Mouse (Mus musculus) kidney, postnatal 0 days (tissue): ENCODE data around the gene Fam124b. TPM values are rescaled to one million over a fixed set of nuclear protein-coding genes. Genes with fewer than 3 reads are reported as not detected.

ENCODE experiments used
- ATAC-seq: fragments of 200-750 bp; cut with Nextera tagmentation; replicated peaks from 2 replicates; pipeline ENCODE4 v1.8.0; 2017; ENCODE audit warnings: low read depth, moderate number of reproducible peaks, moderate TSS enrichment, moderate library complexity; ENCODE audit not compliant: low FRiP score
- DNase-seq: peaks from one replicate; pipeline ENCODE4 v3.0.0-alpha.2; 2016; ENCODE audit warnings: low spot score
- H3K27ac ChIP-seq: fragments of 300-500 bp; sonication (generic); 2 replicates; pipeline ENCODE4 v1.5.1; 2014; ENCODE audit warnings: mild to moderate bottlenecking
- H3K27me3 ChIP-seq: fragments of 300-500 bp; sonication (generic); 2 replicates; pipeline ENCODE4 v1.6.1; 2014; ENCODE audit warnings: low read length, mixed read lengths; ENCODE audit not compliant: insufficient read depth
- H3K36me3 ChIP-seq: fragments of 300-500 bp; sonication (generic); 2 replicates; pipeline ENCODE4 v1.6.1; 2014; ENCODE audit warnings: low read length, mixed read lengths; ENCODE audit not compliant: insufficient read depth
- H3K4me1 ChIP-seq: fragments of 300-500 bp; sonication (generic); replicated peaks from 2 replicates; pipeline ENCODE4 v1.6.1; 2014; ENCODE audit warnings: antibody characterized with exemption, low read length, mixed read lengths; ENCODE audit not compliant: insufficient read depth
- H3K4me2 ChIP-seq: fragments of 300-500 bp; sonication (generic); 2 replicates; pipeline ENCODE4 v1.6.1; 2014; ENCODE audit warnings: mild to moderate bottlenecking, low read length, moderate library complexity, mixed read lengths
- H3K4me3 ChIP-seq: fragments of 300-500 bp; sonication (generic); replicated peaks from 2 replicates; pipeline ENCODE4 v1.5.1; 2014; ENCODE audit warnings: low read depth, low read length
- H3K9ac ChIP-seq: fragments of 300-500 bp; sonication (generic); 2 replicates; pipeline ENCODE4 v1.6.1; 2014; ENCODE audit warnings: low read depth, low read length
- H3K9me3 ChIP-seq: fragments of 300-500 bp; sonication (generic); replicated peaks from 2 replicates; pipeline ENCODE4 v1.6.1; 2016; ENCODE audit warnings: low read length, inconsistent platforms, mixed read lengths
- CTCF ChIP-seq: IDR thresholded peaks from 2 replicates; pipeline ENCODE4 v1.5.1; 2016; ENCODE audit warnings: antibody characterized with exemption, low read depth, mild to moderate bottlenecking, moderate library complexity
- WGBS: fragments of 180-500 bp; shearing (Covaris S2); extraction: QIAGEN DNeasy Blood & Tissue Kit; methylation state at CpG from one replicate; pipeline ENCODE4 v1.1.7; 2014; 5-methylcytosine and 5-hydroxymethylcytosine counted together
- polyA plus RNA-seq: library from polyadenylated mRNA; unstranded; fragments of >200 nt; fragmentation: Nextera tagmentation; extraction: Ambion mirVana; gene quantifications from 2 replicates; pipeline ENCODE4 v1.2.1, GENCODE M21; 2015

The Fam124b gene
- polyA plus RNA-seq, 1 experiment from 2014 or later, result 0.54 TPM

GRCm38 (mm10) chr1:80224839-80225412, 6.7 kb upstream of the Fam124b start:
- Histone ChIP-seq H3K4me2 (no peak overlapping the region), H3K9ac (no peak overlapping the region), H3K9me3 (no peaks in the 10 kb centered on the region), H3K4me1 (no peaks in the 10 kb centered on the region), H3K4me3 (no peak overlapping the region), H3K27me3 (no peaks in the 10 kb centered on the region), H3K36me3 (no peaks in the 10 kb centered on the region), H3K27ac (no peak overlapping the region)
- ATAC-seq, result peak; percentile 54; the same call in 1 of the 2 replicates
- peak; percentile 27 for DNase-seq
- WGBS, result 14% methylated on average over 3 of the region's 3 CpGs
- no peak for TF ChIP-seq CTCF

- H3K9me3 ChIP-seq, result no peaks in the 10 kb centered on the region
- H3K9ac ChIP-seq, result no peak overlapping the region
- 39% methylated on average over 4 of the region's 4 CpGs for WGBS
- DNase-seq (peak; percentile 26), ATAC-seq (no peak)
- no peak overlapping the region for H3K27ac ChIP-seq
- no peaks in the 10 kb centered on the region for H3K27me3 ChIP-seq
- no peak overlapping the region for H3K4me3 ChIP-seq
- no peaks in the 10 kb centered on the region for H3K4me1 ChIP-seq
- H3K4me2 ChIP-seq, result no peak overlapping the region
- H3K36me3 ChIP-seq, result no peaks in the 10 kb centered on the region
- no peak for TF ChIP-seq CTCF
Measured at GRCm38 (mm10) chr1:80221151-80221550, 2.9 kb upstream of the Fam124b start.

DNA sequence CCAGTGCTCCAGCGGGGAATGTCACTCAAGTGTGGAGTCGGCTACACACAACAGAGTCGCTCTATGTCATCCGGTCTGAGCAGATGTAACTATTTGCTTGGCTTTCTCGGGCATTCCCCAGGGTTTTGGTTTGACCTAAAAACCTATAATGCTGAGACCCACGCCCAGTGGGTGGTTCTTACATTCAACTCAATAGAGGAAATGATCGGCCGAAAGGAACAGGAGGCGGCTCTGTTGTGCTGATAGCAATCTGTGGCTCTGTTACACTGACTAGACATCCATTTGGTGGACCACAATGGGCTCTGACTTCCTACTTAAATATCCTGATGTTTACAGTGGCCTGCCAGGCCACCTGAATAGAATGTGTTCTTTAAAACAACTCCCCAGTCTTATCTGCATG, 4.4 kb downstream of the Fam124b start:
- Histone ChIP-seq H3K9me3 (no peaks in the 10 kb centered on the region), H3K4me2 (no peak overlapping the region), H3K27ac (no peak overlapping the region), H3K27me3 (no peaks in the 10 kb centered on the region), H3K4me1 (no peaks in the 10 kb centered on the region), H3K36me3 (no peaks in the 10 kb centered on the region), H3K4me3 (no peak overlapping the region), H3K9ac (no peak overlapping the region)
- ATAC-seq, result no peak
- 68% methylated on average over 9 of the region's 9 CpGs for WGBS
- no peak for TF ChIP-seq CTCF
- DNase-seq, result peak; percentile 40

- peak overlapping the region; percentile 12; the same call in 1 of the 2 replicates for H3K4me2 ChIP-seq
- H3K4me1 ChIP-seq, result no peaks in the 10 kb centered on the region
- no peak overlapping the region for H3K9ac ChIP-seq
- DNase-seq (no peak), ATAC-seq (no peak)
- H3K27me3 ChIP-seq, result no peaks in the 10 kb centered on the region
- no peak overlapping the region for H3K4me3 ChIP-seq
- no peaks in the 10 kb centered on the region for H3K9me3 ChIP-seq
- no peak for TF ChIP-seq CTCF
- WGBS, result 87% methylated on average over 10 of the region's 10 CpGs
- H3K36me3 ChIP-seq, result no peaks in the 10 kb centered on the region
- H3K27ac ChIP-seq, result no peak overlapping the region
Measured at GRCm38 (mm10) chr1:80213146-80213545, 5.1 kb downstream of the Fam124b start.

GRCm38 (mm10) chr1:80202314-80202713, 16.0 kb downstream of the Fam124b start:
- no peaks in the 10 kb centered on the region for H3K27me3 ChIP-seq
- no peak overlapping the region for H3K4me2 ChIP-seq
- H3K36me3 ChIP-seq, result no peaks in the 10 kb centered on the region
- WGBS, result 87% methylated on average over 3 of the region's 3 CpGs
- H3K9me3 ChIP-seq, result no peaks in the 10 kb centered on the region
- H3K4me1 ChIP-seq, result no peaks in the 10 kb centered on the region
- H3K9ac ChIP-seq, result no peak overlapping the region
- DNase-seq (no peak), ATAC-seq (no peak)
- no peak for TF ChIP-seq CTCF
- H3K4me3 ChIP-seq, result no peak overlapping the region
- H3K27ac ChIP-seq, result no peak overlapping the region

GRCm38 (mm10) chr1:80192837-80193236, 25.4 kb downstream of the Fam124b start:
- Histone ChIP-seq H3K4me1 (no peaks in the 10 kb centered on the region), H3K27me3 (no peaks in the 10 kb centered on the region), H3K9me3 (no peaks in the 10 kb centered on the region), H3K27ac (no peak overlapping the region), H3K4me2 (no peak overlapping the region), H3K36me3 (no peaks in the 10 kb centered on the region), H3K9ac (no peak overlapping the region), H3K4me3 (no peak overlapping the region)
- no peak for ATAC-seq
- no peak for TF ChIP-seq CTCF
- DNase-seq, result no peak
- 92% methylated on average over 8 of the region's 8 CpGs for WGBS

DNA sequence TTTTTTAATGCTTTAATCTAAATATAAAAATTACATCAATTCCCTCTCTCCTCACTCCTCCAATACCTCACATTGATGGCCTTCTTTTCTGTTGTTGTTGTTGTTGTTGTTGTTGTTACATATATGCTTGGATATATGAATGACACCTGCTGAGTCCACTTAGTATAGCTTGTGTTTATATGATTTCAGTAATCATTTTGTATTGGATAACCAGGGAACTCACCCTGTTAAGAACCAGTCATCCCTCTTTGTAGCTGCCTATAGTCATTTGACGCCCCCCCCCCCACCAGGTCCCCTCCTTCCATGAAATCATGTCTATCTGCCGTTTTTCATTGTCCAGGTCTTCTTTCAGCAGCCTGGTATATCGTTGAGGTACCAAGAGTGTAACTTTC, 36.9 kb downstream of the Fam124b start:
- no peaks in the 10 kb centered on the region for H3K4me1 ChIP-seq
- no peaks in the 10 kb centered on the region for H3K9me3 ChIP-seq
- H3K4me2 ChIP-seq, result no peak overlapping the region
- no peak overlapping the region for H3K27ac ChIP-seq
- H3K4me3 ChIP-seq, result no peak overlapping the region
- DNase-seq, result no peak
- 55% methylated on average over 3 of the region's 3 CpGs for WGBS
- no peak for ATAC-seq
- no peaks in the 10 kb centered on the region for H3K27me3 ChIP-seq
- TF ChIP-seq CTCF, result no peak
- H3K36me3 ChIP-seq, result no peaks in the 10 kb centered on the region
- H3K9ac ChIP-seq, result no peak overlapping the region
